Mouse (Mus musculus) heart, embryonic 13.5 days (tissue): ENCODE results near the gene Mkrn2os. TPM values are rescaled to one million over a fixed set of nuclear protein-coding genes. Genes with fewer than 3 reads are reported as not detected.

Source experiments
- ATAC-seq: fragments of 200-750 bp; cut with Nextera tagmentation; 2 replicates; pipeline ENCODE4 v1.8.0; 2017; ENCODE audit warnings: moderate TSS enrichment; ENCODE audit not compliant: insufficient number of reproducible peaks, low FRiP score, low TSS enrichment; ENCODE audit errors: extremely low read depth
- H3K27ac ChIP-seq: fragments of 300-500 bp; sonication (generic); replicated peaks from 2 replicates; pipeline ENCODE4 v1.5.1; 2015; ENCODE audit warnings: moderate library complexity, mild to moderate bottlenecking, inconsistent platforms
- H3K27me3 ChIP-seq: fragments of 300-500 bp; sonication (generic); replicated peaks from 2 replicates; pipeline ENCODE4 v1.6.1; 2015; ENCODE audit warnings: mild to moderate bottlenecking, inconsistent platforms
- H3K36me3 ChIP-seq: fragments of 300-500 bp; sonication (generic); 2 replicates; pipeline ENCODE4 v1.6.1; 2015; ENCODE audit warnings: mild to moderate bottlenecking, inconsistent platforms
- H3K4me1 ChIP-seq: fragments of 300-500 bp; sonication (generic); 2 replicates; pipeline ENCODE4 v1.6.1; 2015; ENCODE audit warnings: inconsistent platforms
- H3K4me2 ChIP-seq: fragments of 300-500 bp; sonication (generic); 2 replicates; pipeline ENCODE4 v1.6.1; 2015; ENCODE audit warnings: inconsistent platforms, mild to moderate bottlenecking, moderate library complexity
- H3K4me3 ChIP-seq: fragments of 300-500 bp; sonication (generic); 2 replicates; pipeline ENCODE4 v1.5.1; 2015; ENCODE audit warnings: moderate library complexity, mild to moderate bottlenecking, inconsistent platforms
- H3K9ac ChIP-seq: fragments of 300-500 bp; sonication (generic); 2 replicates; pipeline ENCODE4 v1.6.1; 2015; ENCODE audit warnings: inconsistent platforms, mild to moderate bottlenecking, moderate library complexity
- H3K9me3 ChIP-seq: fragments of 300-500 bp; sonication (generic); 2 replicates; pipeline ENCODE4 v1.6.1; 2016; ENCODE audit warnings: inconsistent platforms
- WGBS: fragments of 180-500 bp; shearing (Covaris S2); methylation state at CpG from one replicate; pipeline ENCODE4 v1.1.7; 2015; ENCODE audit warnings: mixed read lengths; 5-methylcytosine and 5-hydroxymethylcytosine counted together
- polyA plus RNA-seq: library from polyadenylated mRNA; unstranded; fragments of >200 nt; fragmentation: Nextera tagmentation; extraction: Ambion mirVana; gene quantifications from 2 replicates; pipeline ENCODE4 v1.2.1, GENCODE M21; 2015

Gene Mkrn2os
- polyA plus RNA-seq, 1 experiment from 2014 or later, result 0.08 TPM

GRCm38 (mm10) chr6:115542341-115542740 lies 50.0 kb downstream of the Mkrn2os start:
- Histone ChIP-seq H3K9me3 (no peaks in the 10 kb centered on the region), H3K27ac (no peak overlapping the region), H3K4me1 (peaks cover 32% of the 10 kb centered on the region), H3K27me3 (peaks cover 18% of the 10 kb centered on the region), H3K4me3 (no peak overlapping the region), H3K36me3 (no peaks in the 10 kb centered on the region), H3K4me2 (no peak overlapping the region), H3K9ac (no peak overlapping the region)
- 70% methylated on average over 3 of the region's 3 CpGs for whole genome bisulfite sequencing
- ATAC-seq, result no peak

- H3K4me3 ChIP-seq, result no peak overlapping the region
- no peak for ATAC-seq
- 47% methylated on average over 6 of the region's 6 CpGs for whole genome bisulfite sequencing
Observed at GRCm38 (mm10) chr6:115541676-115542275, 50.6 kb downstream of the Mkrn2os start.

DNA sequence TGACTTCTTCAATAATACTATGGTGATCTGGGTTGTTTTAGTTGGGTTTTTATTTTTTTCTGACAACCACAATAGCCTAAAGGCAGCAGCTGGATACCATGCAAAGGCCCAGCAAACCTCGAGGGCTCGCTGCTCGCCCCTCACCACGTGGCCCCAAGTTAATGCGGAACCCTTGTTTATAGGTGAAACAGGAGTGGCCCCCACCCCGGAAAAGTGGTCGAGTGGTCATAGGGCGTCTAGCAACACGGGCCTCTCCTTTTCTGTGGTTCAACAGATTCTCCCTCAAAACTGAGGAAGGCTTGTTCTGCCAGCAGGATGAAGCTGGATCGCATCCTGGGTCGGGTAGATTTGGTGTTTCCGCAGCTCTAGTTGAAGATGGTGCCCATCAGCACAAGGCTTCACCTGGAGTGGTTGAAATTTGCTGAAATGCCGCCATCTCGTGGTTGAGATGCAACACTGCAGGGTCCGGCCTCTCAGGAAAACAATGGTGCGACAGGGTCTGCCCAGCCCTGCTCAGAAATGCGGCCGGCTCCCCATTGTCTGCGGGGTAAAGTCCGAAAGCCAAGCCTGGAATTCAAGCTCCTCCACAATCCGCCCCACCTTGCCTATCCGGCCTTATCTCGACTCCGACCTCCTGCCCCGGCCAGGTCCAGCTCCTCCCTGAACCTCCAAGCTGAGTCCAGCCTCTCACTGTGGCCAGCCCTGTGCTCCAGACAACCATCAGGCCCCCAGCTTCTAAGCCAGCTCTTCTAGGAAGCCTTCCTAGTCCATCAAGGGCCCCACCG lies 53.5 kb downstream of the Mkrn2os start:
- H3K4me2 ChIP-seq, result peak overlapping the region; percentile 70
- no peak for ATAC-seq
- H3K4me1 ChIP-seq, result peaks cover 20% of the 10 kb centered on the region
- 18% methylated on average over 26 of the region's 26 CpGs for WGBS
- peak overlapping the region; percentile 78 for H3K9ac ChIP-seq
- no peaks in the 10 kb centered on the region for H3K9me3 ChIP-seq
- H3K27me3 ChIP-seq, result peaks cover 27% of the 10 kb centered on the region
- peak overlapping the region; percentile 41 for H3K4me3 ChIP-seq
- H3K36me3 ChIP-seq, result no peaks in the 10 kb centered on the region
- no peak overlapping the region for H3K27ac ChIP-seq

More at GRCm38 (mm10) chr6:115541676-115542275, 50.6 kb downstream of the Mkrn2os start:
- peaks cover 32% of the 10 kb centered on the region for H3K4me1 ChIP-seq
- H3K9ac ChIP-seq, result no peak overlapping the region
- no peak overlapping the region for H3K4me2 ChIP-seq
- H3K27me3 ChIP-seq, result peaks cover 23% of the 10 kb centered on the region
- peak overlapping the region; percentile 72 for H3K27ac ChIP-seq
- H3K36me3 ChIP-seq, result no peaks in the 10 kb centered on the region
- H3K9me3 ChIP-seq, result no peaks in the 10 kb centered on the region

DNA sequence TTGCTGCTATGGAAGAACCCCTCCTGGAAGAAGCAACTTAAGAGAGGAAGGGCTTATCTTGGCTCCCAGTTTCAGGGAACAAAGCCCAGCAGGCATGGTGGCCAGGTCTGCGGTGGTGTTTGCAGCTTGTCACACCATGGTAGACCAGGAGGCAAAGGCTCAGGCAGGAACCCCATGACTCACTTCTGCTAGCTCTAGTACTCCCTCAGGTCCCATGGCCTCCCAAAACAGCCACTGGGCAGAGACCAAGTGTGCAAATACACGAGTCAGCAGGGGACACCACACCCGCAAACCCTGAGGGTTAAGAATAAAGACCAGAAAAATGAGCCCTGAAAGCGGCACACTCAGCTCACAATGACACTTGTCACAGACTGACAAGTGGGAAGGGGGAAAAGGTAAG lies 56.2 kb downstream of the Mkrn2os start:
- H3K4me3 ChIP-seq, result no peak overlapping the region
- H3K9me3 ChIP-seq, result no peaks in the 10 kb centered on the region
- H3K4me1 ChIP-seq, result peaks cover 6% of the 10 kb centered on the region; the same call in 1 of the 2 replicates
- ATAC-seq, result no peak
- H3K9ac ChIP-seq, result no peak overlapping the region
- no peaks in the 10 kb centered on the region for H3K36me3 ChIP-seq
- H3K27me3 ChIP-seq, result peaks cover 31% of the 10 kb centered on the region
- H3K4me2 ChIP-seq, result no peak overlapping the region
- 79% methylated on average over 4 of the region's 4 CpGs for WGBS
- no peak overlapping the region for H3K27ac ChIP-seq

DNA sequence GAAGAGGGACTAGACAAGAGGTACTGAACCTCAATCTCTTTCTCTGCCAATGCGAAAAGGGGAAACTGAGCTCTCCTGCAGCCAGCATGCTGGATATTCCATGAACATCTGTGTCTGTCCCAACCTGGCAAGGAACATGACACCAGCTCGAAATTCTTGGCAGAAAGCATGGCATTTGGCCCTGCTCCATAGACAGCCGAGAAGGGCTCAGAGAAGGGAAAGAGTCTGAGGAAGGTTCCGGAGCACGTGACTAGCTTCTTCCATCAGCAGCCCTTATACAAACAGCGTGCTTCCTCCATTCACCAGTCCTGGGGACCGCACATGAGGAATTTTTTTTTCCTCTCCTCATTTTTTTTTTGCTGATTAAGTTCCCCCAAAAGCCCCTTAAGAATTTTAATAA lies 57.8 kb downstream of the Mkrn2os start:
- H3K9me3 ChIP-seq, result no peaks in the 10 kb centered on the region
- H3K4me3 ChIP-seq, result no peak overlapping the region
- 56% methylated on average over 7 of the region's 7 CpGs for WGBS
- no peaks in the 10 kb centered on the region for H3K36me3 ChIP-seq
- ATAC-seq, result no peak
- no peak overlapping the region for H3K4me2 ChIP-seq
- H3K27me3 ChIP-seq, result peaks cover 26% of the 10 kb centered on the region
- H3K9ac ChIP-seq, result no peak overlapping the region
- H3K27ac ChIP-seq, result no peak overlapping the region
- H3K4me1 ChIP-seq, result peaks cover 6% of the 10 kb centered on the region; the same call in 1 of the 2 replicates

Other genes starting within 250 kb of the Mkrn2os start
- gene Pparg, start 231.6 kb downstream of the Mkrn2os start, polyA plus RNA-seq, result 1.0 and 1.5 TPM in 2 replicates
- gene Tsen2, start 47.9 kb downstream of the Mkrn2os start, polyA plus RNA-seq, result 18.4 and 20.3 TPM in 2 replicates
- 20.2 and 21.9 TPM in 2 replicates for gene Mkrn2, start 9.3 kb upstream of the Mkrn2os start, polyA plus RNA-seq
- gene Raf1, start 84.1 kb upstream of the Mkrn2os start, polyA plus RNA-seq, result 85.0 and 85.7 TPM in 2 replicates
- gene Tmem40, start 169.8 kb upstream of the Mkrn2os start, polyA plus RNA-seq, result 1.5 and 2.2 TPM in 2 replicates
- 51.2 and 52.5 TPM in 2 replicates for gene Cand2, start 182.0 kb upstream of the Mkrn2os start, polyA plus RNA-seq
- 1,371 and 1,440 TPM in 2 replicates for gene Rpl32, start 216.2 kb upstream of the Mkrn2os start, polyA plus RNA-seq
- 0.46 and 0.53 TPM in 2 replicates for gene Efcab12, start 245.8 kb upstream of the Mkrn2os start, polyA plus RNA-seq